Mouse (Mus musculus) heart, adult 2 months (tissue): ENCODE measurements around the gene Shb.

Source experiments
- CTCF ChIP-seq: fragments of 200-600 bp; IDR thresholded peaks from 2 replicates; pipeline ENCODE4 v1.8.1; 2022; ENCODE audit warnings: antibody characterized with exemption, mild to moderate bottlenecking, moderate library complexity
- EP300 ChIP-seq: fragments of 200-500 bp; IDR thresholded peaks from 2 replicates; pipeline ENCODE4 v1.6.1; 2011; ENCODE audit warnings: low read depth, low read length, control low read depth; ENCODE audit not compliant: insufficient read depth
- POLR2A ChIP-seq: fragments of 200-500 bp; IDR thresholded peaks from 2 replicates; pipeline ENCODE4 v1.6.1; 2011; ENCODE audit warnings: mild to moderate bottlenecking, low read depth, low read length, control low read depth; ENCODE audit not compliant: insufficient read depth

GRCm38 (mm10) chr4:45515894-45516293 lies 16.4 kb downstream of the Shb start:
- TF ChIP-seq CTCF = no peak
- peak; percentile 68; the same call in 1 of the 2 replicates for TF ChIP-seq EP300
- TF ChIP-seq POLR2A = no peak
